Mouse (Mus musculus): Measurements from ENCODE around the gene Bcas2. TPM values are rescaled to one million over a fixed set of nuclear protein-coding genes. Genes with fewer than 3 reads are reported as not detected.

Bcas2 gene
- polyA plus RNA-seq, 1 experiment from 2014 or later: 144 TPM

- Histone ChIP-seq H3K9ac (ENCODE audit: low read depth, low read length) (no peak overlapping the region), H3K4me1 (replicated peaks; ENCODE audit: insufficient read depth, low read length) (no peaks in the 10 kb centered on the region), H3K27me3 (ENCODE audit: insufficient read depth, low read length) (no peaks in the 10 kb centered on the region), H3K9me3 (replicated peaks; ENCODE audit: low read length) (no peaks in the 10 kb centered on the region), H3K36me3 (ENCODE audit: insufficient read depth, low read length) (no peaks in the 10 kb centered on the region), H3K27ac (no peak overlapping the region), H3K4me3 (replicated peaks; ENCODE audit: low read depth, low read length) (no peak overlapping the region), H3K4me2 (ENCODE audit: low read length) (no peak overlapping the region)
- ATAC-seq (replicated peaks; ENCODE audit: low FRiP score, low read depth) (no peak), DNase-seq (ENCODE audit: low spot score) (no peak)
- no peak for TF ChIP-seq CTCF (IDR thresholded peaks at IDR 0.05; ENCODE audit: low read depth)
- 65% methylated on average over 2 of the region's 2 CpGs for WGBS
Observed at GRCm38 (mm10) chr3:103221435-103221834, 50.0 kb downstream of the Bcas2 start.

GRCm38 (mm10) chr3:103223752-103224151 lies 52.3 kb downstream of the Bcas2 start:
- no peak overlapping the region for H3K9ac ChIP-seq (ENCODE audit: low read depth, low read length)
- 64% methylated on average over 4 of the region's 4 CpGs for WGBS
- H3K27me3 ChIP-seq (ENCODE audit: insufficient read depth, low read length): no peaks in the 10 kb centered on the region
- DNase-seq (ENCODE audit: low spot score) (no peak), ATAC-seq (replicated peaks; ENCODE audit: low FRiP score, low read depth) (no peak)
- no peaks in the 10 kb centered on the region for H3K36me3 ChIP-seq (ENCODE audit: insufficient read depth, low read length)
- no peak overlapping the region for H3K4me2 ChIP-seq (ENCODE audit: low read length)
- H3K27ac ChIP-seq: no peak overlapping the region
- no peaks in the 10 kb centered on the region for H3K4me1 ChIP-seq (replicated peaks; ENCODE audit: insufficient read depth, low read length)
- no peak overlapping the region for H3K4me3 ChIP-seq (replicated peaks; ENCODE audit: low read depth, low read length)
- TF ChIP-seq CTCF (IDR thresholded peaks at IDR 0.05; ENCODE audit: low read depth): peak; percentile 57
- H3K9me3 ChIP-seq (replicated peaks; ENCODE audit: low read length): no peaks in the 10 kb centered on the region; the same call in 1 of the 2 replicates

- no peaks in the 10 kb centered on the region for H3K27me3 ChIP-seq (ENCODE audit: insufficient read depth, low read length)
- TF ChIP-seq CTCF (IDR thresholded peaks at IDR 0.05; ENCODE audit: low read depth): no peak
- no peaks in the 10 kb centered on the region for H3K4me1 ChIP-seq (replicated peaks; ENCODE audit: insufficient read depth, low read length)
- H3K4me2 ChIP-seq (ENCODE audit: low read length): no peak overlapping the region
- no peak overlapping the region for H3K27ac ChIP-seq
- no peaks in the 10 kb centered on the region; the same call in 1 of the 2 replicates for H3K9me3 ChIP-seq (replicated peaks; ENCODE audit: low read length)
- WGBS: 73% methylated on average over 12 of the region's 12 CpGs
- no peak overlapping the region for H3K9ac ChIP-seq (ENCODE audit: low read depth, low read length)
- H3K4me3 ChIP-seq (replicated peaks; ENCODE audit: low read depth, low read length): no peak overlapping the region
- no peaks in the 10 kb centered on the region for H3K36me3 ChIP-seq (ENCODE audit: insufficient read depth, low read length)
- no peak for DNase-seq (ENCODE audit: low spot score)
- ATAC-seq (replicated peaks; ENCODE audit: low FRiP score, low read depth): no peak
Observed at GRCm38 (mm10) chr3:103224231-103224765, 52.8 kb downstream of the Bcas2 start.

GRCm38 (mm10) chr3:103227729-103228128 lies 56.3 kb downstream of the Bcas2 start:
- no peak overlapping the region for H3K9ac ChIP-seq (ENCODE audit: low read depth, low read length)

More at GRCm38 (mm10) chr3:103227729-103228128, 56.3 kb downstream of the Bcas2 start:
- no peak overlapping the region for H3K4me2 ChIP-seq (ENCODE audit: low read length)
- H3K4me1 ChIP-seq (replicated peaks; ENCODE audit: insufficient read depth, low read length): no peaks in the 10 kb centered on the region
- no peak overlapping the region for H3K4me3 ChIP-seq (replicated peaks; ENCODE audit: low read depth, low read length)
- H3K36me3 ChIP-seq (ENCODE audit: insufficient read depth, low read length): no peaks in the 10 kb centered on the region
- no peaks in the 10 kb centered on the region; the same call in 1 of the 2 replicates for H3K9me3 ChIP-seq (replicated peaks; ENCODE audit: low read length)
- DNase-seq (ENCODE audit: low spot score) (no peak), ATAC-seq (replicated peaks; ENCODE audit: low FRiP score, low read depth) (no peak)
- no peak overlapping the region for H3K27ac ChIP-seq
- no peaks in the 10 kb centered on the region for H3K27me3 ChIP-seq (ENCODE audit: insufficient read depth, low read length)
- WGBS: 86% methylated on average over 1 of the region's 1 CpGs
- no peak for TF ChIP-seq CTCF (IDR thresholded peaks at IDR 0.05; ENCODE audit: low read depth)

Other genes starting within 250 kb of the Bcas2 start
- not detected in 2 replicates for gene Sycp1, start 235.6 kb upstream of the Bcas2 start, polyA plus RNA-seq (2015; fragmentation: Nextera tagmentation; extraction: Ambion mirVana)
- 0.05 TPM in 1 of 2 replicates, not detected in the other for gene Nr1h5, start 207.5 kb upstream of the Bcas2 start, polyA plus RNA-seq (2015; fragmentation: Nextera tagmentation; extraction: Ambion mirVana)
- 54.4 and 59.5 TPM in 2 replicates for gene Sike1, start 175.9 kb upstream of the Bcas2 start, polyA plus RNA-seq (2015; fragmentation: Nextera tagmentation; extraction: Ambion mirVana)
- gene Csde1, start 151.2 kb upstream of the Bcas2 start, polyA plus RNA-seq (2015; fragmentation: Nextera tagmentation; extraction: Ambion mirVana): 239 and 269 TPM in 2 replicates
- 53.2 and 57.1 TPM in 2 replicates for gene Nras, start 113.4 kb upstream of the Bcas2 start, polyA plus RNA-seq (2015; fragmentation: Nextera tagmentation; extraction: Ambion mirVana)
- not detected in 2 replicates for gene Ampd1, start 97.6 kb upstream of the Bcas2 start, polyA plus RNA-seq (2015; fragmentation: Nextera tagmentation; extraction: Ambion mirVana)
- 2.3 and 2.8 TPM in 2 replicates for gene Dennd2c, start 69.1 kb upstream of the Bcas2 start, polyA plus RNA-seq (2015; fragmentation: Nextera tagmentation; extraction: Ambion mirVana)
- gene Trim33, start 107.6 kb downstream of the Bcas2 start, polyA plus RNA-seq (2015; fragmentation: Nextera tagmentation; extraction: Ambion mirVana): 12.6 and 12.9 TPM in 2 replicates